Mouse (Mus musculus) lung, postnatal 0 days (tissue): ENCODE data around the gene 2610008E11Rik. TPM values are rescaled to one million over a fixed set of nuclear protein-coding genes. Genes with fewer than 3 reads are reported as not detected.
"Not testable (repeated sequence)": the region's sequence is repeated elsewhere in the genome, so short reads cannot be mapped to it uniquely, and the experiment has no call there.

Source experiments
- ATAC-seq: fragments of 200-750 bp; cut with Nextera tagmentation; 2 replicates; pipeline ENCODE4 v1.8.0; 2017; ENCODE audit warnings: moderate library complexity
- DNase-seq: peaks from one replicate; pipeline ENCODE4 v3.0.0-alpha.2; 2016; ENCODE audit warnings: low spot score
- H3K27ac ChIP-seq: fragments of 300-500 bp; sonication (generic); 2 replicates; pipeline ENCODE4 v1.5.1; 2014; ENCODE audit warnings: antibody characterized with exemption, mild to moderate bottlenecking, low read length, mixed read lengths
- H3K27me3 ChIP-seq: fragments of 300-500 bp; sonication (generic); replicated peaks from 2 replicates; pipeline ENCODE4 v1.6.1; 2014; ENCODE audit warnings: low read length, mixed read lengths; ENCODE audit not compliant: insufficient read depth
- H3K36me3 ChIP-seq: fragments of 300-500 bp; sonication (generic); 2 replicates; pipeline ENCODE4 v1.6.1; 2014; ENCODE audit warnings: low read length, mixed read lengths; ENCODE audit not compliant: insufficient read depth
- H3K4me1 ChIP-seq: fragments of 300-500 bp; sonication (generic); 2 replicates; pipeline ENCODE4 v1.6.1; 2014; ENCODE audit warnings: antibody characterized with exemption, low read depth, low read length, mixed read lengths; ENCODE audit not compliant: insufficient read depth
- H3K4me2 ChIP-seq: fragments of 300-500 bp; sonication (generic); replicated peaks from 2 replicates; pipeline ENCODE4 v1.6.1; 2014; ENCODE audit warnings: low read depth, mild to moderate bottlenecking, low read length, moderate library complexity, mixed read lengths
- H3K4me3 ChIP-seq: fragments of 300-500 bp; sonication (generic); 2 replicates; pipeline ENCODE4 v1.5.1; 2014; ENCODE audit warnings: low read depth, low read length
- H3K9ac ChIP-seq: fragments of 300-500 bp; sonication (generic); replicated peaks from 2 replicates; pipeline ENCODE4 v1.6.1; 2014; ENCODE audit warnings: low read depth, mild to moderate bottlenecking
- H3K9me3 ChIP-seq: fragments of 300-500 bp; sonication (generic); 2 replicates; pipeline ENCODE4 v1.6.1; 2016; ENCODE audit warnings: low read length, mixed read lengths
- CTCF ChIP-seq: IDR thresholded peaks from 2 replicates; pipeline ENCODE4 v1.5.1; 2016; ENCODE audit warnings: antibody characterized with exemption, mild to moderate bottlenecking
- EP300 ChIP-seq: IDR thresholded peaks from 2 replicates; pipeline ENCODE4 v1.6.1; 2016; ENCODE audit warnings: antibody characterized with exemption, mild to moderate bottlenecking, control low read depth
- WGBS: fragments of 180-500 bp; shearing (Covaris S2); extraction: QIAGEN DNeasy Blood & Tissue Kit; methylation state at CpG from one replicate; pipeline ENCODE4 v1.1.7; 2014; 5-methylcytosine and 5-hydroxymethylcytosine counted together
- polyA plus RNA-seq: library from polyadenylated mRNA; unstranded; fragments of >200 nt; fragmentation: Nextera tagmentation; extraction: Ambion mirVana; gene quantifications from 2 replicates; pipeline ENCODE4 v1.2.1, GENCODE M21; 2015

Gene 2610008E11Rik
- polyA plus RNA-seq, 1 experiment from 2014 or later, result 15.8 TPM

- H3K4me3 ChIP-seq, result no peak overlapping the region
- ATAC-seq (peak; percentile 72), DNase-seq (peak; percentile 45)
- WGBS, result 31% methylated on average over 8 of the region's 8 CpGs
- H3K9ac ChIP-seq, result no peak overlapping the region
- H3K36me3 ChIP-seq, result no peaks in the 10 kb centered on the region
- no peak overlapping the region for H3K27ac ChIP-seq
- TF ChIP-seq CTCF, result no peak
- no peaks in the 10 kb centered on the region for H3K27me3 ChIP-seq
- H3K4me2 ChIP-seq, result no peak overlapping the region
- no peaks in the 10 kb centered on the region for H3K4me1 ChIP-seq
- H3K9me3 ChIP-seq, result no peaks in the 10 kb centered on the region
These were observed 9.2 kb upstream of the 2610008E11Rik start for GRCm38 (mm10) chr10:79106325-79107282.

- ATAC-seq (no peak), DNase-seq (peak; percentile 54)
- no peak for TF ChIP-seq CTCF
- TF ChIP-seq EP300, result no peak
- Histone ChIP-seq H3K36me3 (peaks cover 8% of the 10 kb centered on the region; the same call in 1 of the 2 replicates), H3K4me1 (peaks cover 7% of the 10 kb centered on the region; the same call in 1 of the 2 replicates), H3K9me3 (no peaks in the 10 kb centered on the region), H3K4me2 (peak overlapping the region; percentile 50), H3K27me3 (no peaks in the 10 kb centered on the region), H3K4me3 (peak overlapping the region; percentile 73), H3K27ac (peak overlapping the region; percentile 96), H3K9ac (peak overlapping the region; percentile 87)
- WGBS, result 1% methylated on average over 2 of the region's 2 CpGs
These were observed 694 bp downstream of the 2610008E11Rik start for GRCm38 (mm10) chr10:79096706-79097105.

GRCm38 (mm10) chr10:79091731-79092130, 5.7 kb downstream of the 2610008E11Rik start:
- ATAC-seq, result no peak
- Histone ChIP-seq H3K4me2 (no peak overlapping the region), H3K4me3 (no peak overlapping the region), H3K9me3 (no peaks in the 10 kb centered on the region), H3K4me1 (peaks cover 7% of the 10 kb centered on the region; the same call in 1 of the 2 replicates), H3K9ac (no peak overlapping the region), H3K27ac (no peak overlapping the region), H3K36me3 (peaks cover 23% of the 10 kb centered on the region), H3K27me3 (no peaks in the 10 kb centered on the region)
- DNase-seq, result no peak
- TF ChIP-seq CTCF (no peak), EP300 (no peak)

- H3K9ac ChIP-seq, result no peak overlapping the region
These were observed 8.4 kb downstream of the 2610008E11Rik start for GRCm38 (mm10) chr10:79089000-79089399.

GRCm38 (mm10) chr10:79086577-79086976, 10.8 kb downstream of the 2610008E11Rik start:
- H3K9ac ChIP-seq, result no peak overlapping the region
- H3K4me3 ChIP-seq, result no peak overlapping the region
- WGBS, result 98% methylated on average over 2 of the region's 2 CpGs
- no peaks in the 10 kb centered on the region for H3K27me3 ChIP-seq
- H3K9me3 ChIP-seq, result no peaks in the 10 kb centered on the region
- ATAC-seq (no peak), DNase-seq (no peak)
- TF ChIP-seq EP300 (no peak), CTCF (no peak)
- no peaks in the 10 kb centered on the region for H3K4me1 ChIP-seq
- H3K27ac ChIP-seq, result no peak overlapping the region
- peaks cover 19% of the 10 kb centered on the region for H3K36me3 ChIP-seq
- no peak overlapping the region for H3K4me2 ChIP-seq

More at GRCm38 (mm10) chr10:79089000-79089399, 8.4 kb downstream of the 2610008E11Rik start:
- no peaks in the 10 kb centered on the region for H3K4me1 ChIP-seq
- H3K27me3 ChIP-seq, result no peaks in the 10 kb centered on the region
- no peak overlapping the region for H3K4me2 ChIP-seq
- peaks cover 27% of the 10 kb centered on the region for H3K36me3 ChIP-seq
- no peaks in the 10 kb centered on the region for H3K9me3 ChIP-seq
- peak; percentile 65 for ATAC-seq
- WGBS, result 59% methylated on average over 4 of the region's 4 CpGs
- H3K4me3 ChIP-seq, result no peak overlapping the region
- peak; percentile 65 for DNase-seq
- no peak overlapping the region for H3K27ac ChIP-seq
- TF ChIP-seq CTCF, result no peak
- TF ChIP-seq EP300, result no peak

- not testable (repeated sequence) for H3K36me3 ChIP-seq, H3K4me3 ChIP-seq, ATAC-seq, H3K9ac ChIP-seq, H3K4me1 ChIP-seq, H3K27me3 ChIP-seq, H3K9me3 ChIP-seq, H3K27ac ChIP-seq, H3K4me2 ChIP-seq, DNase-seq
- 32% methylated on average over 3 of the region's 3 CpGs for WGBS
These were observed 40.0 kb downstream of the 2610008E11Rik start for GRCm38 (mm10) chr10:79057370-79057769.

GRCm38 (mm10) chr10:79042457-79042856, 54.9 kb downstream of the 2610008E11Rik start:
- not testable (repeated sequence) for H3K27ac ChIP-seq, H3K4me3 ChIP-seq, ATAC-seq, H3K36me3 ChIP-seq, H3K9ac ChIP-seq, H3K27me3 ChIP-seq, H3K9me3 ChIP-seq, DNase-seq, H3K4me1 ChIP-seq, H3K4me2 ChIP-seq
- 81% methylated on average over 2 of the region's 2 CpGs for WGBS
